Mouse (Mus musculus): ENCODE measurements around the gene Hcfc1.

GRCm38 (mm10) chrX:73964363-73964762, 1.8 kb downstream of the Hcfc1 start:
- TF ChIP-seq CTCF (IDR thresholded peaks at IDR 0.05; ENCODE audit: borderline replicate concordance, extremely low read depth, insufficient read depth, insufficient read length) (no peak), POLR2A (IDR thresholded peaks at IDR 0.05; ENCODE audit: borderline replicate concordance, extremely low read depth, insufficient read depth, insufficient read length, poor library complexity, severe bottlenecking) (no peak)

Data from brain, embryonic 14.5 days (tissue).